Mouse (Mus musculus) embryonic stem cell, embryonic (primary cell): ENCODE results near the gene Cd5.

ENCODE experiments used
- CTCF ChIA-PET, 4 experiments: fragments of 300-600 bp in 2 of 4; fragments of 350-600 bp in 2 of 4; sonication (Branson Sonifier 250); formaldehyde crosslinking; loops; one replicate each; lab custom pipeline; 2022; ENCODE audit warnings: inconsistent platforms in 2 of 4; lab: Charles Lee
- POLR2A ChIA-PET, 4 experiments: fragments of 300-600 bp in 2 of 4; fragments of 350-600 bp in 2 of 4; sonication (Branson Sonifier 250); formaldehyde crosslinking; loops; one replicate each; lab custom pipeline; 2022; ENCODE audit warnings: antibody characterized with exemption in 4 of 4, inconsistent platforms in 1 of 4; lab: Charles Lee

The Cd5 gene

GRCm38 (mm10) chr19:10678772-10679067 is 60.1 kb downstream of the Cd5 start:
- ChIA-PET CTCF (interaction anchor here (0.6 to 5.6 kb wide), 24 partner anchors 9 to 1800 kb away, joined by 3 to 60 read pairs (median 3); partner anchors contain the start of gene Vps37c (in 1 of the 4)), POLR2A (interaction anchor here in 2 of 4 experiments (0.6 to 0.7 kb wide), 3 partner anchors 208 to 1331 kb away, joined by 3 to 5 read pairs (median 4); no protein-coding TSS in a partner anchor)

- ChIA-PET CTCF (interaction anchor here (0.6 to 5.6 kb wide), 28 partner anchors 9 to 1842 kb away, joined by 3 to 60 read pairs (median 3); partner anchors contain the start of gene Vps37c (in 1 of the 4)), POLR2A (interaction anchor here in 3 of 4 experiments (0.6 to 1.4 kb wide), 4 partner anchors 208 to 1331 kb away, joined by 3 to 5 read pairs (median 4); no protein-coding TSS in a partner anchor)
Observed at GRCm38 (mm10) chr19:10677915-10678771, 60.7 kb downstream of the Cd5 start, which contains the start of gene Pga5. Gene Pga5, minus strand, starts transcription at chr19:10678071.

- CTCF ChIA-PET = interaction anchor here (0.6 to 5.6 kb wide), 20 partner anchors 8 to 1336 kb away, joined by 3 to 60 read pairs (median 6); partner anchors contain the start of gene Ms4a15 (in 1 of the 4)
- POLR2A ChIA-PET = interaction anchor here (0.5 to 2.5 kb wide), 25 partner anchors 8 to 764 kb away, joined by 3 to 8 read pairs (median 4); partner anchors contain the start of genes Vps37c (in 2 of the 4), Ccdc86 (in 1 of the 4), Cpsf7 (in 1 of the 4) and Cyb561a3 (in 1 of the 4)
Observed at GRCm38 (mm10) chr19:10676656-10677055, 62.1 kb downstream of the Cd5 start.

DNA sequence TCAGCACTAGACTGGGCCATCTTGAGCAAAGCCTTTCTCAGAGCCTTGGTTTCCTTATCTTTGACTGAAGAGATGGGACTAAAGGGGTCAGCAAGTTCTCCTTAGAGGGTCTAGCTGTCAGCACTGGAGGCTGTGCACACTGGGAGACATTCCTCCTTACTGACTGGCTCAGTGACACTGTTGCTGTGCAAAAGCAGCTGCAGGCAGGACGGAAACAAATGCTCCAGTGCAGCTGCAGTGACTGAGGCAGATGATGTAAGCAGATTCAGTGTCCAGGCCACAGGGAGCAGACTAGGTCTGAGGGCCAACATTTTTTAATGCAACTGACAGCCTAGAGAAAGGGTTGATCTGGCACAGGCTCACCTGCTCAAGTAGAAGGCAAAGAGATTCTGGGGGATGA is 65.5 kb downstream of the Cd5 start:
- ChIA-PET POLR2A (interaction anchor here in 2 of 4 experiments (0.9 to 2.2 kb wide), 5 partner anchors 9 to 43 kb away, joined by 3 to 6 read pairs (median 3); no protein-coding TSS in a partner anchor), CTCF (interaction anchor here in 2 of 4 experiments (1.0 to 3.4 kb wide), 2 partner anchors 36 to 37 kb away, joined by 3 to 11 read pairs; no protein-coding TSS in a partner anchor)

DNA sequence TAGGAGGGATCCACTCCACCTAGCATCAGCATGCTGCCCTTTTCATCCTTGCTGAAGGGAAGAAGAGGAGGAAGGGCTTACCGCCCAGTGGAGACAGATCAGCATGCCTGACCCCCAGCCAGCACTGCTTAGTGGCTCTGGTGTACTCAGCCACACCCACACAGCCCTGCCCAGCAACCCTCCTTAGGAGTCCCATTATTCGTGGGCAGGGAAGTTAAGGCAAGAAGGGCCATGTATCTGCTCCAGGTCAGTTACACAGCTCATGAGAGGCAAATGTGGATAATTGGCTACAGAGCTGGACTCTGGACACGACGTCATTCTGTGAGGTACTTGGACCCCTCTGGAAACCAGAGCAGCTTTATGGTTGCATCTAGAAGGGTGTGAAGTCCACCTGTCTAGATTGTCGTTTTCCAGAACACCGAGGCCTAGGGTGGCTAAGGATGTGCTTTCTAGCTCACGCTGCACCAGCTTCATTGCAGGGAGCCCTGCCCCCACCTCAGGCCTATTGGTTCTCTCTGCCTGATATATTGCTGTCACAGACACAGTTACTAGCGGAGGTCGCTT is 66.9 kb downstream of the Cd5 start:
- POLR2A ChIA-PET = interaction anchor here in 1 of 4 experiments (1.0 to 2.2 kb wide), 2 partner anchors 16 to 37 kb away, joined by 3 to 6 read pairs; no protein-coding TSS in a partner anchor

DNA sequence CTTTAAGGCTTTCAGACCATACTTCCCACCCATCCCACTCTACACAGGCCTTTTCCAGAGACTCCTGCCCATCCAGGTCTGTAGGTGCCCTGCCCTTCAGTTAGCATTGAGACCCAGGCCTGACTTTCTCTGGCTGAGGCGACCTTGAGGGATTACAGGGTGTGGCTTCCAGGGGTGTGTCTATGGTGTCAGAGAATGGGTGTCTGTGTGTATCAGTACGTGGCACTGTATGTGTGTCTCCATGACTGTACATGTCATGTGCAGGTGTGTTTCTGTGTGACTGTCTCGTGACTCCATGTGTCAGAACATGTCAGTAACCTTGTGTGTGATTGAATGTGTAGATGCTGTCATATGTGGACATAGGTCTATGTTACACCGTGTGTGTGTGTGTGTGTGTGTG is 67.5 kb downstream of the Cd5 start:
- ChIA-PET POLR2A (interaction anchor here in 1 of 4 experiments (1.0 kb wide), 1 partner anchor 38 kb away, joined by 3 read pairs; no protein-coding TSS in a partner anchor), CTCF (interaction anchor here (0.5 to 3.4 kb wide), 5 partner anchors 35 to 70 kb away, joined by 3 to 11 read pairs (median 7); no protein-coding TSS in a partner anchor)

More for the DNA sequence above, 66.9 kb downstream of the Cd5 start:
- CTCF ChIA-PET = interaction anchor here (0.5 to 3.4 kb wide), 7 partner anchors 34 to 287 kb away, joined by 3 to 11 read pairs (median 6); no protein-coding TSS in a partner anchor
